Mouse (Mus musculus) liver, postnatal 0 days (tissue): ENCODE data around the gene Ocm.

Source experiments
- CTCF ChIP-seq: sonication (generic); IDR thresholded peaks from 2 replicates; pipeline ENCODE4 v1.5.1; 2016; ENCODE audit warnings: antibody characterized with exemption, low read depth
- EP300 ChIP-seq: IDR thresholded peaks from 2 replicates; pipeline ENCODE4 v1.6.1; 2016; ENCODE audit warnings: antibody characterized with exemption, low read depth, mild to moderate bottlenecking

DNA sequence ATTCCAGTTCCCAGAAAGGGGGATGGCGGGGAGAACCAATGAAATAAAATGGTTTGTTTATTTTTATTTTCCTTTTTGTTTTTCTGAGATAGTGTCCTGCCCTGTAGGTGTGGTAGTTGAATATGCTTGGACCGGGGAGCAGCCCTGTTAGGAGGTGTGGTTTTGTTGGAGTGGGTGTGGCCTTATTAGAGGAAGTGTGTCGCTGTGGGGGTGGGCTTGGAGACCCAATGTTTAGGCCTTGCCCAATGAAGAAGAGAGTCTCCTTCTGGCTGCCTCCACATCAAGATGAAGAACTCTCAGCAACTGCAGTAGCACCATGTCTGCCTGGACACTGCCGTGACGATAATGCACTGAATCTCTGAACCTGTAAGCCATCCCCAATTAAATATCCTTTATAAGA is 13.4 kb upstream of the Ocm start:
- TF ChIP-seq CTCF (no peak), EP300 (no peak)
